Mouse (Mus musculus) T-cell, adult 2 months (primary cell): ENCODE data around the gene Ece1.

Experiments used
- DNase-seq: peaks from one replicate; pipeline ENCODE4 v3.0.0; 2022; ENCODE audit warnings: low spot score

Gene Ece1

GRCm38 (mm10) chr4:137857116-137857515, 4.9 kb upstream of the Ece1 start:
- peak; percentile 52 for DNase-seq

GRCm38 (mm10) chr4:137858371-137858770, 3.7 kb upstream of the Ece1 start:
- DNase-seq: no peak

- DNase-seq: peak; percentile 74
Observed at GRCm38 (mm10) chr4:137861461-137862011, 501 bp upstream of the Ece1 start.

DNA sequence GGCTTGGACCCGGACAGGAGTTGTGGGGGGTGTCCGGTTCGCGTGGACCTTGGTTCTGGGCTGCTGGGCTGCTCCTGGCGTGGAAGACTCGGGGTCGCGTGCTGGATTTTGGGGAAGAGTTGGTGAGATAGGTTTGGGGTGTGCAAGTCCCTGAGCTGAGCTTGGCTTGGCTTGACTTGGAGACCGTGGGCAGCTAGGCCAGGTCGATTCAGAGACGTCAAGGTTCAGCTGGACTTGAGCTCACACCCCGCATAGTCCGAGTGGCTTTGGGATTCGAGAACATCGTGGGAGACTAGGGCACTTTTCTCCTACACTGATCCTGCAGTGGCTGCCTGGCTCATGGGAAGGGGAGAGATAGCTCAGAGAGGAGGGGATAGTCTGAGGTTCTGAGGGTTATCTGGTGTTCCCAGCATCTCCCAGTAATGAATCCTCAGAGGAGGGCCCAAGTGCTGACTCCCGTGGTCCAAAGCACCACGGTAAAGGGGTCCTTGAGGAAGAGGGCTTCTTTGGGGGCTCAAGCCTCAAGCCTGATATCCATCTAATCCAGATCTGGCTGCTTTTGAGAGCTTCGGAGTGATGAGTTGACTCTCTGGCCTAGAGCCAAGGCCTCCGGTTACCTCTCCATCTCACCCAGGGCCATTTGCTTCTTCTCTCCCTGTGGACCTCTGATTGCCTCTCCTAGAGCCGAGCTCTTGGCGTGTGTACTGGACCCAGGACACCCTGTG, 641 bp downstream of the Ece1 start:
- DNase-seq: no peak

DNA sequence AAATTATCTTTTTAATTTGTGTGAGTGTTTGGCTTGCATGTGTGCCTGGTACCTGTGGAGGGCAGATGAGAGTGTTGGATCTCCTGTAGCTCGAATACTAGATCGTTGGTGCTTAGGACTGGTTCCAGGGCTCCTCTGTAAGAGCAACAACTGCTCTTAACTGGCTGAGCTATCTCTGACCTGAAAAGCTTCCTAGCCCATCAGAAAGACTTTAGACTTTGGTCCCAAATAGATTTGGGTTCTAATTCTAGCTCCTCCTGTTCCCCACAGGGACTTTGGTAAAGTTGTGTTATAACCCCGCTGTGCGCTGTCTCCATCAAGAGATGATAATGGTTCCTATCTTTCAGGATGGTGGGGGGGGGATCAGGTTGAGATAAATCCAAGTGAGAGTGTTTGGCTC, 2.0 kb downstream of the Ece1 start:
- DNase-seq: no peak

DNA sequence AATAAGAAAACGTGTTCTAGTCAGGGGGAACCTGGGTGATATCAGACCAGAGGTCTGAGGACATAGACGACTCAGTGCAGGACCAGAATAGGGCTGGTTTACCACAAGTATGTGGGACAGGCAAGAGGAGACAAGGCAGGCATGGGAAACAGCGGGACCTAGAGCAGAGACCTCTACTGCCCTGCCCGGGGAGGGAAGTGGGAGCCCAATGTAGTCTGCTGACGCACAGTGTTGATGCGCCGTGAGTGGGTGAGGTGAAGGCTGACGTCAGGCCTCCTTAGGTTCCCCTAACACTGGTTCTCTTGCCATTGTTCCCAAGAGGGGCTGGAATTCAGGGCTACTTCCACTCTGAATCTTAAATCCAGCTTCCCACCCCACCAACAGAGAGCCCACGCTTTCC, 2.7 kb downstream of the Ece1 start:
- no peak for DNase-seq

DNA sequence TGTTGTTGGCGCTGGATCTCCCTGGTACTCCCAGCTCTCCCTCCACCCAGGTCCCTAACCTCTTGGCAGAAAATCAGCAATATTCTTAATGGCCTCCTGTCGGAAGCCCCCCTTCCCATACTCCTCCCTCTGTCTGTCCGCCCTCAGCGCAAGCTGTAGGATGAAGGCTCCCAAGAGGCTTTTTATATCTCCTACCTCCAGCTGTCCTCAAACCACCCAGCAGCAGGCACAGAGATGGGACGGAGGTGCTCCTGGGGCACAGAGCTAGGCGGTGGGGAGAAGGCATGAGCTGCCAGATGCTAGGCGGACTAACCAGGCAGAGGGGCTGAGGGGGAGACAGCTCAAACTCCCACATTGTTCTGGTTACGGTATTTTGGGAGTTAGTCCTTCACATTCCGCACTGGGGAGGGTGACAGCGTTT, 3.2 kb downstream of the Ece1 start:
- no peak for DNase-seq

DNA sequence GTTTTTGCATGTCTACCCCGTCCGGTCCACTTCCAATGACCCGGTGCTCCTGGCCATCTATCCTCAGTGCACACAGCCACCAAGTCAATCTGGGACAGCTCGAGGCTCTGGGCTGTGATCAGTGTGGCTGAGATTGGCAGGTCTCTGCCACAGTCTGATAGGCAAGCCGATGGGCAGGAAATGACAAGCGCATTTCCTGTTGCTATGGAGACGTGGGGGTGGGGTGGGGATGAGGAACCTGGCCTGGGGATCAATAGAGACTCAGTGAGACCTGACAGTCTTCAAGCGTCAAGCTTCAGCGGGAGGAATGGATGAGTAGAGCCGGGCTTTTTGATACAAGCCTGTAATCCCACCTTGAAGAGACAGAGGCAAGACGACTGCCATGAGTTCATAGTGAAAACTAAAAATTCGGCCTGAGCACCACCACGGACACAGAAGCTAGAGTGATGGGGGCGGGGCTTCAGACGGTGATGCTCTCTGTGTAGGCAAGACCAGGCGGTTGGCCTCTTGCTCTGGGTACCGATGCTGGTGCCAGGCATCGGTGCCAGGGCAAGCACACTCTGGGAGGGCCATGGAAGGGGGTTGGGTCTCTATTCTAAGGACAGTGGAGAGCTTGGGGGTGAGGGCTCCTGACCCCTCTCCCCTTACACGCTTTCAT, 4.3 kb downstream of the Ece1 start:
- DNase-seq: peak; percentile 83

DNA sequence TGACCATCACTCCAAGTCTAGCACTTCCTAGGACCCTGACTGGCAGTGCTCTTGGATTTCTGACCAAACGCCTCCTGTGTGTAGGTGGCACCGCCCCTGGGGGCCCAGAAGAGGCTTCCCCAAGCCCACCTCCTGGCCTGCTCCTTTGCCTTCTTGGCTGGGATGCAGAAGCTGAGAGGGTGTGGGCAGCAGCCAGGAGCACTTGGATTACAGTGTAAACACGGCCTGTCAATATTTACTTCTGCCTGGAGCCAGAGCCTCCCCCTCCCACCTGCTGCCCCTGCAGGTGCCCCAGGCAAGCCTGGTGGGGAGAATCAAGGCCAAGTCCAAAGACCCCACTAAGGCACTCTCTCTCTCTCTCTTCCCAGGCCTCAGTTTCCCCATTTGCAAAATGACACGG, 5.2 kb downstream of the Ece1 start:
- DNase-seq: no peak

DNA sequence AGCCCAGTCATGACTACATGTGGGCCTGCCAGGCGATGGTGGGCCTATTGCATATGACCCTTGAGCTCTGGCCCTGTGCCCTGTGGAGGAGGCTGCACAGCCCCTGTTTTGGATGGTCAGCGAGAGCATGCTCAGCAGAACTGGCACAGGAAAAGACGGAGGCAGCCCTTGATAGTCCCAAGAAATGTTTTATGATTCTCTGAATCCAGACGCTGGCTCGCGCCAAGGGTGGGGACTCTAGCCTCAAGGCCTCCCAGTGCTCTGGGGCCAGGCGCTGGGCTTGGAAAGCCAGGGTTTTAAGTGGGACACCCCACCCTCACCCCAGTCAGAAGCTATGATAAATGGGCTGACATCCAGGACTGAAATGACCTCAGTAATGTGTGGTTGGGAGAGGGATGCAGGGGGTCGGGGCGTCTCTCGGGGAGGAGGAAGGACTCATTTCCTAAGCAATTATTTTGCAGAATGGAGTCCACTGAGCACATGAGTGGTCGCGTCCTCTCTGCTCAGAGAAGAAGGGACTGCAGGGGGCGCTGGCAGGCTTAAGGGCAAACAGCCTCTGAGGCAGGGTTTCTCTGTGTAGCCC, 5.7 kb downstream of the Ece1 start:
- DNase-seq: no peak

- DNase-seq: no peak
Observed at GRCm38 (mm10) chr4:137869667-137870274, 7.7 kb downstream of the Ece1 start.

DNA sequence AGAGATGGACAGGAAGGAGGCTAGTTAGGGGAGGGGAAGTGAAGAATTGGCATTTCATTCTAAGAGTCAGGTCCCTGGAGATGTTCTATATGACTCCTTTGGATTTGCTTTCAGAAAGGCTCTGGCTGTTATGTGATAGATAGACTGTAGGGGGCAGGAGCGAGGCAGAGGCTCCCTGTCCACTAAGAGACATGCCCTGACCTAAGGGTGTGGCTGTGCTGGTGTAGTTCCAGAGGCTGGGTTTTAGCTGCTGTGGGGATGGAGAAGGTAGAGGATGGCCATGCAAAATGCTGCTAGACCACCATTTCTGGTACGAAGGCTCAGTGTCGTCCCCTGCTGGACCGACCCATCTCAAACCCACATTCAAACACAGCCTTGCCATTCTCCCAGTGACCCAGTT, 8.9 kb downstream of the Ece1 start:
- DNase-seq: no peak

- no peak for DNase-seq
Observed at GRCm38 (mm10) chr4:137871431-137871830, 9.4 kb downstream of the Ece1 start.

DNA sequence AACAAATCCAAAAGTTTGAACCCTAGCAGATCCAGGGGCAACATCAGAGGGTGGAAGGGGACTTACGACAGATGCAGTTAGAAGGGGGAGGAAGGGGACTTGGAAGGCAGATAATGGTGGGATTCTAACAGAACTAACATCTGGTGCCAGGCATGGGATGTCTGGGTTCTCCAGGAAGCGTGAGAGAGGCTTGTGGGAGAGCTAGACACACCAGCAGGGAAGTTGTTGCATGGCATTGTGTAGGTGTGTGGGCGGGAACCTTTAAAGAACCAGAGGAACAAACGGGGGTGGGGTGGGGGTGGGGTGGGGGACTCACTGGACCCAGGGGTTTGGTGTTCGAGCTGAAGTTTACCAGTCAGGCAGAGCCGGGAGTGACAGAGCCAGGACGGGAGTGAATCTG, 12.3 kb downstream of the Ece1 start:
- no peak for DNase-seq

DNA sequence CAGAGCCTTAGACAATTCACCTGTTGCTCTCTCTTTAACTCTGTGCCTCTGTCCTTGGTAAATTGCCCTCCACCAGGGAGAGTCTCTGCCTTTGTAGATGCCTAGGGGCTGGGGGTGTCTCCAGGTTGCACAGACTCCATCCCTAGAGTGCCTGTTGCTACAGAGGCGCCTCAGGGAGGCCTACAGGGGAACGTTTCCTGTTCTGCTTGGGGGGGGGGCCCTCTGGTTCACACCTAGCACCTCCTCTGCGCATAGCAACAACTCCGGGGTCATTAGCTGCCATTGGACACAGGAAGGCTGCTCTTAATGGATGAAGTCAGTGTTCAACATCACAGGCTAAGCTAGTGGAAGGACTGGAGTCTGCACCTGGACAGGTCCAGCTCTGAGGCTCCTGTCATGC, 12.8 kb downstream of the Ece1 start:
- DNase-seq: no peak

DNA sequence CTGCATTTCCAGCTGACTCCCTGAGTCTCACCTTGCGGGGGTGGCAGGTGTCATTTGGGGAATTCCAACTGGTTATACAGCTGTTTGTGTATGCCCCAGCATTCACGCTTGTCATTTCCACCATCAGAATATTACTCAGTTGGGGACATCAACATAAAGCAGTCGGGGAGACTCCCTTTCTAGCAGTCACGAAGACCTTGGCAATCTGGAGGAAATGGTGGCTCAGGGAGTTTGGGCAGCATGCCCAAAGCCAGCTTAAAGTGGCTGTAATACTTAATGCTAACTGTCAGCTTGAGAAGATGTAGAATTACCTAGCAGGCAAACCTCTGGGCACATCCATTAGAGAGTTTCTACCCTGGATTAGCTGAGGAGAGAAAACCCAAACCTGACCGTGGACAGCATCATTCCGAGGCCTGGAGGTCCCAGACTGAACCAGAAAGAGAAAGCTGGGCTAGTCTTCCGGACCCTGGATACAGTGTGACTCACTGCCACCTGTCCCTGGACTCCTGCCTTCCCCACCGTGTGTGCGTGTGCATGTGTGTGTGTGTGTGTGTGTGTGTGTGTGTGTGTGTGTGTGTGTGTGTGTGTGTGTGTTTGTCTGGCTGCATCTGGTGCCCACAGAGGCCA, 13.5 kb downstream of the Ece1 start:
- no peak for DNase-seq

DNA sequence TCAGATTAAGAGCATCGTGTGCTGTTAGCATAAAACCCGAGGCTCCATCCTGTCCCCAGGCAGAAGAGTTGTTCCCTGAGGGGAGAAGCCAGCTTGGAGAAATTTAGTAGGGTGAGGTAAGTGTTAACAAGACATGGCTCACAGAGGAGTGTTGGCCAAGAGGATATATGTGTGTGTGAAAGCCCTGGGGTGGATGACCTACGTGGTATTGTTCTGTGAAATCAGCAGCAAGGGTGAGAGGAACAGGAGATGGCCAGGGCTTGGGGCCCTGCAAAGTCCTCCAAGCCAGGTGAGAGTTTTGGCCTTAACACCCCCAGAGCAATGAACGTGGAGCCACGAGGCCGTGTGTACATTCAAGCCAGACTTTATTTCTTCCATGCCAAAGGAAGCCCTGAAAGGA, 14.8 kb downstream of the Ece1 start:
- no peak for DNase-seq

GRCm38 (mm10) chr4:137877432-137877881, 15.4 kb downstream of the Ece1 start:
- DNase-seq: no peak

GRCm38 (mm10) chr4:137879383-137880156, 17.5 kb downstream of the Ece1 start:
- DNase-seq: no peak

DNA sequence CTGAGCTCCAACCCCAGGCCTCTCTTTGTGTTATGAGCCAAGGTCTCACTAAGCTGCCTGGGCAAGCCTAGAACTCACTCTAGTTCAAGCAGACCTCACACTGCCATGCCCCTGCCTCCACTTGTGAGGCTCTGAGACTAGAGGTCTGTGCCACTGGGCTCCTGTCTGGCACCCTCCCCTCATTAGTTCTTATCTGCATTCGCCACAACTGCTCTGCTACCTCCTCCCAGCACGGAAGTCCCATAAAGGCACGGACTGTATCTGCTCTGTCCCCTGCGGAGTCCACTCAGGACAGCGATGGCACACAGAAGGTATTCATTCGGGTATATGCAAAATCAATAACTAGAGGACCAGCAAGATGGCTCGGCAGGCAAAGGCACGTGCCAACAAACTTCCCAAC, 19.4 kb downstream of the Ece1 start:
- DNase-seq: no peak

GRCm38 (mm10) chr4:137882663-137883062, 20.6 kb downstream of the Ece1 start:
- no peak for DNase-seq
